ENCODE assay signal across 23 mouse cellular contexts in genomic region chr7:64244371-64244770, GRCm38 (mm10).
"Had no signal": no experiment of that assay in that cellular context is flagged by ENCODE, and none has a peak within 500 bp of the region (broad histone marks: within the 10 kb centered on the region; RNA-seq: fewer than 3 reads in every experiment).

No protein-coding gene starts in this region.

- H3K4me1 ChIP-seq: heart, embryonic 10.5 days; intestine, embryonic 15.5 days had no signal

- H3K27me3 ChIP-seq: heart, embryonic 12.5 days; intestine, embryonic 15.5 days had no signal

- DNase-seq: gastrocnemius, adult 2 months; gastrocnemius, postnatal 10 days; gastrocnemius, postnatal 25 days; heart, adult 18-20 months; heart, postnatal 10 days; heart, postnatal 4 days; kidney, adult 18-20 months; kidney, adult 8-10 months; kidney, postnatal 10 days; kidney, postnatal 25 days; kidney, postnatal 4 days; liver had no signal

- H3K4me2 ChIP-seq: heart, embryonic 12.5 days; intestine, embryonic 15.5 days; limb, embryonic 12.5 days; liver, embryonic 11.5 days had no signal

- H3K9me3 ChIP-seq: heart, embryonic 10.5 days; heart, embryonic 12.5 days; intestine, embryonic 15.5 days; limb, embryonic 10.5 days; limb, embryonic 12.5 days had no signal

- H3K36me3 ChIP-seq: heart, embryonic 10.5 days; heart, embryonic 12.5 days; intestine, embryonic 15.5 days; limb, embryonic 10.5 days; limb, embryonic 12.5 days had no signal

- ATAC-seq: forebrain, embryonic 16.5 days; inflammation-experienced regulatory T-cells, adult 6 months; intestine, embryonic 15.5 days; intestine, postnatal 0 days had no signal

- H3K9ac ChIP-seq: heart, embryonic 12.5 days; intestine, embryonic 15.5 days; limb, embryonic 12.5 days had no signal

- H3K4me3 ChIP-seq: gastrocnemius, adult 2 months; heart, embryonic 10.5 days; heart, embryonic 12.5 days; intestine, embryonic 15.5 days; layer of hippocampus, adult 2 months; left cerebral cortex, adult 2 months; limb, embryonic 10.5 days; limb, embryonic 12.5 days had no signal

- H3K27ac ChIP-seq: gastrocnemius, adult 2 months; heart, embryonic 10.5 days; intestine, embryonic 15.5 days; layer of hippocampus, adult 2 months; left cerebral cortex, adult 2 months; limb, embryonic 10.5 days; limb, embryonic 12.5 days had no signal
